Mouse (Mus musculus): Measurements from ENCODE around the gene Gsdmc3. TPM values are rescaled to one million over a fixed set of nuclear protein-coding genes. Genes with fewer than 3 reads are reported as not detected.

Gene Gsdmc3
- under 1 TPM in 1 of 2 experiments, not detected in 1; 0.15 TPM for total RNA-seq (2023)

DNA sequence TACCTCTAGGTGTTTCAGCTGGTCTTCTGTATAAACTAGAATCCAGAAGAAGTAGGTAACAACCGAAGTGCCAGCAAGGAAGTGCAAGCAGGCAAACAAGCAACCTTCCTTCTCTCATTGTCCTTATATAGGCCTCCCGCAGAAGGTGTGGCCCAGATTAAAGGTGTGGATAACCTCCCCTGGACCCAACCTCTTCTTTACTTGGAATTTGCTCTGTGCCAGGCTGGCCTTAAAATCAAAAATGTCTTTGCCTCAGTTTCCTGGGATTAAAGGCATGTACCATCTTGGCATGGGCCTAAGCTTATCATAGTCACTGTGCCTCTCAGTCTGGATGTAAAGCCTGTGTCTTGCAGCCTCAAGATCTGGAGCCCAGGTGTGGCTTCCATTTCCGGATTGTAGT, at the start of gene Gsdmc3:
Gene Gsdmc3 (minus strand): TSS at position 101 of the 400 bp plus-strand sequence.

GRCm38 (mm10) chr15:63912197-63912596, 33.8 kb upstream of the Gsdmc3 start, which contains the start of gene Gsdmc4:
TSS of gene Gsdmc4 (minus strand) at chr15:63912297.

Other genes starting within 250 kb of the Gsdmc3 start
- not detected for gene Gsdmc2, start 33.4 kb downstream of the Gsdmc3 start, total RNA-seq (2023)
- gene Gsdmc4, start 33.7 kb upstream of the Gsdmc3 start, total RNA-seq (2023), result not detected
- gene Fam49b, start 181.9 kb upstream of the Gsdmc3 start, total RNA-seq (2023), result 100 to 1,000 TPM; 371 to 398 TPM